In the genomic region with DNA sequence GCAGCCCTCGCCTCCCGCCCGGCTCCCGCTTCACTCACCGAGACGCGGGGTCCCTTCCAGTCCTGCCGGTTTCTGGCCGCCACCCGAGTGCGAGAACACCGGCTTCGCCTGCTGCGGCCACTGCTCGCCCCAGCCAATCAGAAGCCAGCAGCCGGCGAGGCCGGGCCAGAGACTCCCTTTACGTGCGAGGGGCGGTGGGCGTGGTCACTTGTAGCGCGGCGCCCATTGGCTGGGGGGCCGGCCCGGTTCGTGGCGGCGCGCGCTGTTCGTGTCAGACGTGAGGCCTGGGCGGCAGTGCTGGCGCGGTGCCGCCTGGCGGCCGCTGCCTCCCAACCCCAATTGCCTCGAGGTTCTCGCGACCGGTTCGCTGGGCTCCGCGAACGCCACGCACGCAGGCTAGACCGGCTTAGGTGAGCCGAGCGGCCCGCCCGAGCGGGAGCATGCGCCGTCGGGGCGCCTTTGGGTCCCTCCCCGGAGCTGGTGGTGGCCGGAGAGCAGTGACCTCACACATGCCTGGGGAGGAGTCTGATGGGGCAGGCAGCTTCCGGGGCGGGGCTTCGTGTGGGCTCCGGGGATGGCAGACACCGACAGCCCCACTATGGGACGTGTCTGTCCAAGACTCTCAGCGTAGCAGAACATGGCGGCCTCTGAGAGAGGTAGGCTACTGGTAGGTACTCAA, we compare ENCODE assay signal across 1 mouse cellular context.
TF ChIP-seq lines count a peak whose summit lies in the region.

No protein-coding gene starts in this region.

TF ChIP-seq in C2C12, 6 proteins besides CTCF, POLR2A, EP300 and RAD21:
- TF ChIP-seq MAX (IDR thresholded peaks at IDR 0.05) (peak; percentile 23), FOSL1 (IDR thresholded peaks at IDR 0.05; ENCODE audit: insufficient read depth, low read length, poor library complexity, severe bottlenecking) (no peak)
